Mouse (Mus musculus): ENCODE data around the gene Nop56.

Gene Nop56

GRCm38 (mm10) chr2:130295331-130296133, 21.3 kb downstream of the Nop56 start:
- DNase-seq = peak; percentile 31 to 39

GRCm38 (mm10) chr2:130296134-130296745, 22.0 kb downstream of the Nop56 start:
- no peak for DNase-seq

- no peak for DNase-seq
These were observed 23.4 kb downstream of the Nop56 start for GRCm38 (mm10) chr2:130297580-130297979.

- DNase-seq = no peak
These were observed 28.8 kb downstream of the Nop56 start for GRCm38 (mm10) chr2:130303014-130303413.

- no peak for DNase-seq
These were observed 52.8 kb downstream of the Nop56 start for GRCm38 (mm10) chr2:130327057-130327456.

All from cerebellum, postnatal 36 days (tissue).